Mouse (Mus musculus) ES-Bruce4 (cell line): ENCODE results near the gene Fbxo22. TPM values are rescaled to one million over a fixed set of nuclear protein-coding genes. Genes with fewer than 3 reads are reported as not detected.

ENCODE experiments used
- H3K27ac ChIP-seq: 2 replicates; pipeline ENCODE4 v1.5.1; 2012; ENCODE audit warnings: low read length, inconsistent platforms; ENCODE audit not compliant: insufficient read depth
- H3K27me3 ChIP-seq: 2 replicates; pipeline ENCODE4 v1.6.1; 2012; ENCODE audit warnings: mild to moderate bottlenecking, low read length, inconsistent platforms; ENCODE audit not compliant: control insufficient read depth, poor library complexity, insufficient read depth, severe bottlenecking
- H3K36me3 ChIP-seq: 2 replicates; pipeline ENCODE4 v1.6.1; 2012; ENCODE audit warnings: inconsistent platforms, mild to moderate bottlenecking, low read length, moderate library complexity; ENCODE audit not compliant: control insufficient read depth, poor library complexity, insufficient read depth, severe bottlenecking
- H3K4me1 ChIP-seq: one replicate; pipeline ENCODE4 v1.8.1; 2011; ENCODE audit warnings: low read length; ENCODE audit not compliant: control insufficient read depth, insufficient read depth
- H3K4me3 ChIP-seq: 2 replicates; pipeline ENCODE4 v1.5.1; 2011; ENCODE audit warnings: low read depth, mild to moderate bottlenecking, low read length
- H3K9ac ChIP-seq: 2 replicates; pipeline ENCODE4 v1.6.1; 2012; ENCODE audit warnings: low read depth, mild to moderate bottlenecking, inconsistent platforms; ENCODE audit not compliant: poor library complexity, severe bottlenecking
- H3K9me3 ChIP-seq: replicated peaks from 2 replicates; pipeline ENCODE4 v1.6.1; 2012; ENCODE audit warnings: mild to moderate bottlenecking, low read length, inconsistent platforms; ENCODE audit not compliant: control insufficient read depth, poor library complexity, insufficient read depth, severe bottlenecking
- CTCF ChIP-seq: IDR thresholded peaks from one replicate; pipeline ENCODE4 v1.8.1; 2011; ENCODE audit warnings: low read depth, low read length
- EP300 ChIP-seq: IDR thresholded peaks from 2 replicates; pipeline ENCODE4 v1.6.1; 2011; ENCODE audit warnings: low read depth, low read length; ENCODE audit not compliant: insufficient read depth
- POLR2A ChIP-seq: IDR thresholded peaks from one replicate; pipeline ENCODE4 v1.8.1; 2011; ENCODE audit warnings: low read length; ENCODE audit not compliant: insufficient read depth
- polyA plus RNA-seq: library from polyadenylated mRNA; stranded (reverse); fragments of >200 nt; gene quantifications from 2 replicates; pipeline ENCODE4 v1.2.4, GENCODE M21; 2011; ENCODE audit warnings: low read depth; ENCODE audit not compliant: missing spikeins, insufficient read depth, insufficient read length

The Fbxo22 gene
- 93.0 and 102 TPM in 2 replicates for polyA plus RNA-seq

DNA sequence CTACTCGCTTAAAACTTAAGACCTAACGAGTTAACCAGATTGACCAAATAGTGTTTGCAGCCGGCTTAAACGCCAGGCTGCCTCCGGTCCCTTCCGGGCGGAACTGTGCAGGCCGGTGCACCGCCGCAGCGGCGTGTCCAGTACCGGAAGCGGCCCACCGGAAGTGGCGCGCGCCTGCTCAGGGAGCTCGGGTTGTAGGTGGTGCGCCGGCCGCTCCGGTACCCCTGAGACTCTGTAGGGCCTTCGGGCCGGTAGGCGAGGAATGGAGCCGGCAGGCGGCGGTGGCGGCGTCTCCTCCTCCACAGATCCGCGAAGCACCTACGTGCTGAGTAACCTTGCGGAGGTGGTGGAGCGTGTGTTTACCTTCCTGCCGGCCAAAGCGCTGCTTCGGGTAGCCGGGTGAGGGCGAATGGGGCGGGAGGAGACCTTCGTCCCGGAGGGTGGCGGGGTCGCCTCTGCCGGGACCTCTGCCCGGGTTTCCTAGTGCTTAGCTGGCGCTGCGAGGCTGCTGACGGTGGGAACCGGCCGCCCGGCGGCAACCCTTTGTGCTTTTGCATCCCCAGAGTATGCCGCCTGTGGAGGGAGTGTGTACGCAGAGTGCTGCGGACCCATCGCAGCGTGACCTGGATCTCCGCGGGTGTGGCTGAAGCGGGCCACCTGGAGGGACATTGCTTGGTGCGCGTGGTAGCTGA lies at the start of gene Fbxo22:
Gene Fbxo22, plus strand, starts transcription at position 136 of the 692 bp plus-strand sequence.
- Histone ChIP-seq H3K27ac (peak within 1 kb of the TSS; percentile 88), H3K9me3 (no peaks in the 10 kb centered on the region), H3K4me3 (peak within 1 kb of the TSS; percentile 86), H3K9ac (peak within 1 kb of the TSS; percentile 83), H3K4me1 (no peaks in the 10 kb centered on the region), H3K36me3 (peaks cover 3% of the 10 kb centered on the region), H3K27me3 (no peaks in the 10 kb centered on the region)
- TF ChIP-seq EP300: no peak; the same call in 1 of the 2 replicates
- no peak for TF ChIP-seq POLR2A
- no peak for TF ChIP-seq CTCF

DNA sequence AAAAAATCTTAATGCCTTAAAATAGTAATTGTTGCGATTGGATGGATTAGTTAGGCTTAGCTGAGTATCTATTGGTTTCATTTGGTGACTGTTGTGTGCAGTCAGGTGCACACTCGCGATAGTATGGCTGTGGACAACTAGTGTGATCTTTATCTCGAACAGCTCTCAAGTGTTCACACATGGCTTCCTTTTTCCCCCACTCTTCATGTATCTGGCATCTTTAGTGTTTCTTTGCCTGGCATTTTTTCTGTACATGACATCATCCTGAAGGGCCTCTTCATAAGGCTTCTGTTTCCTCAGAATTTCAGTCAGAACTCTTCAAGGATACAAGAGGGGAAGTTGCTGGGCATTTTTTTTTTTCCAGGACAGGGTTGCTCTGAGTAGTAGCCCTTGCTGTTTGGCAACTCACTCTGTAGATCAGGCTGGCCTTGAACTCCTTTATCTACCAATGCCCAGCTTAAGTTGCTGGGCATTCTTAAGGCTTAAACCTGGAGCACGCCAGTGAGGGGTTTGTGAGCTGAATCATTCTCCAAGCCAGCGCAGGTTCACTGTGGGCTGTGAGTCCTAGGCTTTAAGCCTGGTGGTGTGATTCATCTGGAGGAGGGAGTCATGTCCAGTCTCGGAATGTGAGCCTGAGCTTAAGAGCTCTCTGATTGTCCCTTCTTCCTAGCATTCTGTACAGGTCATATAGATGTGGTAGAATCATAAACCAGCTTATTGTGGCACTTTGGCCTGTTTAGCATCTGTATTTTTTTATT lies 37.9 kb upstream of the Fbxo22 start:
- H3K9ac ChIP-seq: no peak overlapping the region
- TF ChIP-seq CTCF: no peak
- no peak for TF ChIP-seq POLR2A
- no peak for TF ChIP-seq EP300
- no peak overlapping the region for H3K4me3 ChIP-seq
- H3K9me3 ChIP-seq: no peaks in the 10 kb centered on the region
- H3K27me3 ChIP-seq: no peaks in the 10 kb centered on the region
- peaks cover 2% of the 10 kb centered on the region for H3K4me1 ChIP-seq
- H3K36me3 ChIP-seq: peaks cover 5% of the 10 kb centered on the region
- no peak overlapping the region for H3K27ac ChIP-seq

DNA sequence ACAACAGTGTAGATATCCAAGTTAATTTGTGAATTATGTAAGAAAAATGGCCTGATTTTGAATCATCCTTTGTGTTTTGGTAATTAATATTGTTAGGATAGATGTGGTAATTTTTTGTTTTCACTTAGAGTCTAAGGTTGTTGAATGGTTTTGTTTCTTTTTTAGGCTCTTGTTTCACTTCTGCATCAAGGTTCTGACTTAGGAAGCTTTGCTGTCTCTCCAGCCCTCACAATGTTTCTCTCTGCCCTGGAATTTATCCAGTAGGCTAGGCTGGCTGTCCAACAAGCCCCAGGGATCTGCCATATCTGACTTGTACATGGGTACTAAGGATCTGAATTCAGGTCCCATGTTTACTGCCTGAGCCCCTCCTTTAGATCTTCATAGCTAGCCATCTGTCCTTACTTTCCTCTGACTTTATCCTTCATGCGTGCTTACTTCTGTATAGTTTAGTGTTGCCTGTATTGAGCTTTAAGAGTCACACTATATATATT lies 36.5 kb upstream of the Fbxo22 start:
- H3K4me3 ChIP-seq: no peak overlapping the region
- TF ChIP-seq POLR2A (no peak), EP300 (no peak), CTCF (no peak)
- no peaks in the 10 kb centered on the region for H3K27me3 ChIP-seq
- peaks cover 2% of the 10 kb centered on the region for H3K4me1 ChIP-seq
- H3K36me3 ChIP-seq: peaks cover 5% of the 10 kb centered on the region
- no peak overlapping the region for H3K27ac ChIP-seq
- H3K9ac ChIP-seq: no peak overlapping the region
- H3K9me3 ChIP-seq: no peaks in the 10 kb centered on the region

DNA sequence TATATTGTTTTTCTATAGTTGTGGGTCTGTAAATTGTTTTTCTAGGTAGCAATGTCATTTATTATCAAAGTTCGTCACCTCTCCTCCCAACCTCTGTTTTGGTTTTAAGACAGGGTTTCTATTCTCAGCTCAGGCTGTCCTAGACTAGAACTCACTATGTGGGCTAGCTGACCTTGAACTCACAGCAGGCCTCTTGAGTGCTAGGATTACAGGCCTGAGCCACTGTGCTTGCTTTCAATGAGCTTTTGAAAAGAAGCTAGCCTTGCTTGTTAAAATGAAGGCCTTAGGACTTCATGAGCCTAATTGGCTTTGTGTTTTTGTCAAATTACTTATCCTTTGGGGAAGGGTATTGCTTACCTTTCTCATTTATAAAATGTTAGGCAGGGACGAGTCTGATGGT lies 34.5 kb upstream of the Fbxo22 start:
- Histone ChIP-seq H3K27me3 (no peaks in the 10 kb centered on the region), H3K4me3 (no peak overlapping the region), H3K9ac (no peak overlapping the region), H3K27ac (no peak overlapping the region), H3K9me3 (no peaks in the 10 kb centered on the region), H3K4me1 (peaks cover 2% of the 10 kb centered on the region), H3K36me3 (peaks cover 6% of the 10 kb centered on the region)
- TF ChIP-seq POLR2A (no peak), EP300 (no peak), CTCF (no peak)

DNA sequence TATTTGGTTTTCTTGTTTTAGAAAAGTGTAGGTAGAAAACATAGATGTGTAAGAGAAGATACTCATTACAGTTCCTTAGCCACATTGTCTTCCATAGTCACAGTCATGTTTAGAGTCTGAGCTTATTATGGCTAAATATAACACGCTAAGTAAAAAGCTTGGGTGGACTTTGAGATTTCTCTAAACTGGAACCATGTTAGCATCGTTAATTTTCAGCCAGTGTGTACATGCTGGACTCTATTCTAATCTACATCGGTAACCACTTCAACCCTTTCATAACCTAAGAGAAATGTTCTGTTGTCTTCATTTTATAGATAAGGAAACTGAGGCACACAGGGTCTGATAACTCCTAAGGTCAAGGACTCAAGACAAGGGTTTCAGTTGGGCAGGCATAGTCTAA lies 12.8 kb upstream of the Fbxo22 start:
- Histone ChIP-seq H3K27ac (no peak overlapping the region), H3K9ac (no peak overlapping the region), H3K9me3 (no peaks in the 10 kb centered on the region), H3K4me3 (no peak overlapping the region), H3K4me1 (no peaks in the 10 kb centered on the region), H3K27me3 (no peaks in the 10 kb centered on the region), H3K36me3 (peaks cover 23% of the 10 kb centered on the region)
- TF ChIP-seq EP300: no peak
- no peak for TF ChIP-seq POLR2A
- no peak for TF ChIP-seq CTCF

DNA sequence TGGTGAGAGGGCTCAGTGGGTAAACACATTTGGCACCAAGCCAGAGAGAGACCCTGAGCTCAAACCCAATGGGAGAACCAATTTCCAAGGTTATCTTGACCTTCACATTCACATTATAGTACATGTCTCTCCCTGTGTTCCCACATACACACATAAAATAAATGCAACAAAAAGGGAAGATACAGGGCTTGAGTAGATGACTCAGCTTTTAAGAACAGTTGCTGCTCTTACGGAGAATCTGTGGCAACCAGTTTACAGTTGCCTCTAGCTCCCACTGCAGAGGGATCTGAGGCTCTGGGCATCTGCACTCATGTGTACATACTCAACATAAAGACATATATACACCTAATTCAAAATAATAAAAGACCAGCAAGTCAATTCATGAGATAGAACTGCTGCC lies 10.5 kb upstream of the Fbxo22 start:
- Histone ChIP-seq H3K4me3 (no peak overlapping the region), H3K4me1 (no peaks in the 10 kb centered on the region), H3K9me3 (no peaks in the 10 kb centered on the region), H3K9ac (no peak overlapping the region), H3K36me3 (peaks cover 20% of the 10 kb centered on the region), H3K27me3 (no peaks in the 10 kb centered on the region), H3K27ac (no peak overlapping the region)
- TF ChIP-seq EP300 (no peak), CTCF (no peak), POLR2A (no peak)
